Mouse (Mus musculus): ENCODE measurements around the gene Hist1h2ae.
"Not testable (repeated sequence)": the region's sequence is repeated elsewhere in the genome, so short reads cannot be mapped to it uniquely, and the experiment has no call there.

The Hist1h2ae gene

GRCm38 (mm10) chr13:23571022-23571503 lies at the start of gene Hist1h2ae, which contains the start of gene Hist1h2bg:
TSS of gene Hist1h2ae (minus strand) at chr13:23571220.
TSS of gene Hist1h2bg (plus strand) at chr13:23571396.
- in situ Hi-C loops (cut with MboI; ENCODE audit: low sequenced_read_pairs) = loop anchor here (25.0 kb wide), 1 partner anchor 1784 kb away; the partner anchor contains the start of genes Hist1h1b, Hist1h2an, Hist1h2bp and Hist1h3i

DNA sequence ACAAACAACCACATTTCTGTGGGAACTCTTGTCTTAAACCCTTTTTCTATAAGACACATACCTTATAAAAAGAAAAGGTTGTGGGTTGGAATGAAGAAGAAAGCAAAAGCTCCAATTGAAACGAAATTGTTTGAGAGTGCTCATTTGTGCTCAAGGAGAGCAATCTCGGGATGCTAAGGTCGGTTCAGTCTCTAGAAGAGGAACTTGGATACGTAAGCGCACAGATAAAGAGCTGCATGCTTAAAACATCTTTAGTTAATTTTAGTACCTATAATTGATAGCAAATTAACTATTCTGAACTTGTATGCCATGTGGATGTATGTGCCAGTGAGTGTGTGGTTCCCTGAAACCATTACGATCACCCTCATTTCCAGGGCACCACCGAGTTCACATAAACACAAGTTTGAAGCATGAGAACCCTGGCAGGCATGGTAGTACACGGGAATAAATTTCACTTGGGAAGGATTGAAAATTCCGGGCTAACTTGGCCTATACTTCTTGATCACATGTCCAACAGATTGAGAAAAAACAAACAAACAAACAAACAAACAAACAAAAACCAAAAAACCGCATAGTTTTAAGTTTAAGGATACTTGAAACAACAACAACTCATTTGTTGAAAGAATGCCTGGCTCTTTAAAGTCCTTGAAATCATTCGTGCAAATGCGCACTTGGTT lies 49.2 kb upstream of the Hist1h2ae start:
- in situ Hi-C loops (cut with MboI; ENCODE audit: low sequenced_read_pairs) = loop anchor here (10.0 kb wide), 1 partner anchor 75 kb away; the partner anchor contains the start of genes Hist1h1t and Hist1h4c

- in situ Hi-C loops (cut with MboI; ENCODE audit: low sequenced_read_pairs) = no loop called here
Observed at GRCm38 (mm10) chr13:23611638-23612037, 40.6 kb upstream of the Hist1h2ae start.

DNA sequence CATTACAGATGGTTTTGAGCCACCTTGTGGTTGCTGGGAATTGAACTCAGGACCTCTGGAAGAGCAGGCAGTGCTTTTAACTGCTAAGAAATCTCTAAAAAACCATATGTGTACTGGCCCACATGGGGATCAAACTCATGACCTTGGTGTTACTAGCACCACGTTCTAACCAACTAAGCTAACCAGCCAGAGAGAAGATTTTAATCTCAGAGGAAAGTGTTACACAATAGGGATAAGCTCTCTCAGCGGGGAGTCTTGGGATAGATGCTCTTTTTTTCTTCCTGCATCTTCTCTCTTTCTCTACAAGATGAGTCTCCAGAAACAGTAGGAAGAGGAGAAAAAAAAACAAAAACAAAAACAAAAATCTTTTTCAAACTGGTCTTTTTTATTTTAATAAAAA lies 39.4 kb upstream of the Hist1h2ae start:
- in situ Hi-C loops (cut with MboI; ENCODE audit: low sequenced_read_pairs) = no loop called here

GRCm38 (mm10) chr13:23609844-23610243 lies 38.8 kb upstream of the Hist1h2ae start:
- in situ Hi-C loops (cut with MboI; ENCODE audit: low sequenced_read_pairs) = no loop called here

DNA sequence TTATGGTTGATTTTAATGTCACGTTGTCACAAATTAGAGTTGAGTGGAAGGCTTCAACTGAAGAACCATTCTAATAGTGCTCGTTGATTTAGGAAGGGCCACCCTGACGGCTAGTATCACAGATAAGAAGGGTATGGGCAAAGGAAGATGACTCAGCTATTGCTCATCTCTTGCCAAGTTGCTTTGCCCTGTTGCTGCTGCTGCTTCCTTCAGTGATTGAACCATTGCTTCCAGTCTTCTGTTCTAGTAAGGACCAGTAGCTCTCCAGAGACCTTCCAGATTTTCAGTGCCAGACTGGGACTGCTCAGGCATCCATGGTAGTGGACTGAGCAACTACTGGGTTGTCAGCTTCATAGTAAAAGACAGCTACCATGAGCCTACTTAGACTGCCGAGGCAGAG lies 38.2 kb upstream of the Hist1h2ae start:
- in situ Hi-C loops (cut with MboI; ENCODE audit: low sequenced_read_pairs) = no loop called here

- in situ Hi-C loops (cut with MboI; ENCODE audit: low sequenced_read_pairs) = no loop called here
Observed at GRCm38 (mm10) chr13:23605052-23605451, 34.0 kb upstream of the Hist1h2ae start.

DNA sequence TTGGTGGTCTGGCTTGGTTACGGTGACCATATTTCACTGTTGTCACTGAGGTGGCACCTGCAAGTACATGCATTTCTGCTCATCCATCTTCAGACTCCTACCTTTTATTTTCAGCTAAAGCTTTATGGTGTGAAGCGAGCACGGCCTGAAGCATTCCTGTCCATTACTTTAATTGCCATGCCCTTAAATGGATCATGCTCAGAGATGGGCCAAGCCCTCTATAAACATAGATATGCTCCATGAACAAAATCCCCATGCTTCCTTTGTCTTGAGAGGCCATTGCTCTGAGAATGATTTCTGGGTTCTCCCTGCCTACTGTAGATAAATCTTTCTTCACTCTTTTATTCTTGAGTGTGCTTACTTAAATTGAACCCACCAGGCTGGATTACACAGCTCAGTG lies 33.4 kb upstream of the Hist1h2ae start:
- in situ Hi-C loops (cut with MboI; ENCODE audit: low sequenced_read_pairs) = no loop called here

DNA sequence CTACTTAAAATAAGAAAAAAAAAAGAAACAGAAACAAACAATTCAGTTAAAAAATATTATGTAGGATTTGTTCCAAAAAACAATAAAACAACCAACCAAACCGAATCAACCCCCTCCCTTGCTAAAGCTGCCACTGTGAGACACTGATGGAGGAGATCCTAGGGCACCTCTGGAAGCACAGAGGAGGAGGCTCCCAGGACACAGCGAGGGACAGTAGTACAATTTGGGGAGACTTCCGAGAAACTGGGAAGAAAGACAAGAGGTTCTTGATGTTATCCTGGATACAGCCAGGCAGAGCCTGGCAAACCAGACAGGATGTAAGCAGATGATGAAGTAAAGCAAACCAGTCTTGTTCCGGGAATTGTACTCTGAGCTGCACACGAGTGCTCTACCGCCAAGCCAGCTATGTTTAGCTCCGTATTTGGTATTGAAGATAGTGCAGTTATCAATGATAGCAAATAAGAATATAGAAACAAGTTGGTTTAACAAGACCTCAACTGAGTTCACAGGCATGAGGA lies 32.2 kb upstream of the Hist1h2ae start:
- in situ Hi-C loops (cut with MboI; ENCODE audit: low sequenced_read_pairs) = no loop called here

DNA sequence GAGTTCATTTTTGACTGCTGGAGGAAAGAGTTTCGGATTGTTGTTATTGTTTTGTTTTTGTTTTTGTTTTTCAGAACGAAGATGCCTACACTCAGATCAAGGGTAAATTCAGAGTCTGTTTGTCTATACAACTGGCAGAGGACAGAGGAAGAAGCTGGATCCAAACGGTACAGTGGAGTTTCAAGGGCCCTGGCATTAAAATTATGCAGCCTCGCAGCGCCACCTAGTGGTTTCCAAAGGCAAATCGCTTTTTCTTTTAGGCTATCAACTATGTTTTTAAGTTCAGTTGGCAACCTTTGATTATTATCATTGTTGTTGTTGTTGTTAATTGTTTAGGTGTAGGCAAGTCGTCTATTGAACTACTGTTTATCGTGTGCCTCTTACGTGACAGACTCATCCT lies 26.9 kb upstream of the Hist1h2ae start:
- in situ Hi-C loops (cut with MboI; ENCODE audit: low sequenced_read_pairs) = loop anchor here (10.0 kb wide), 1 partner anchor 163 kb away; no protein-coding TSS in a partner anchor

DNA sequence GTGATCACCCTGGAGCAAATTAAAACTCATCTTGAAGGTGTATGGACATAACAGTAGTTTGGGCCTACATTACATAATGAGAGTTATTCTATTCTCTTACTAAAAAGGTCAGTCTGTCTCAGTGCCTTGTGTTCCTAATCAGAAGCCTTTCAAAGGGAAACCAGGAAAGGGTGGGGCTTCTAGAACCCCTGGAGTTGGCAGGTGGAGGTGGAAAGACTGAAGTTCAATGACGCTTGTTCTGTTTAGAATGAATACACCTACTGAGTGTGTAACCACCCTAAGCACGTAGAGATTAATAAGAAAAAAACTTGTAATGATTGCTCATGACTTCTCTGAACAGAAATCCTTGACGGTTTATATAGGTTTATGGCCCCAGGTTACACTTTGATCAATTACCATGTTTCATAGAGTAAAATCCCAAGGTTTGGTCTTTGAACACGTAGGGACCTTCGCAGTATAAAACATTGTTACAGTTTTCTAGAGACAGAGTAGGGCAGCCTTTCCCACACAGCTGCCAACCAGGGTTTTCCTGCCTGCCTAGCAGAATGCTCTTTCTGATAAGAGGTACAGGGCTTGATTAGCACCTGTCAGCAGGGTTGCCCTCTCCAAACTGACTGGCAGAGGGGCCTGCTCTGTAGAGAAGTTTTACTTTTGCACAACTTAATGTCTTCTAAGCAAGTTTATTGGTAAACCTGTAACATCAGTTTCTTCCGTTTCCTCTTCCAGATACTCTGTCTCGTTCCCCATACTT lies 24.8 kb upstream of the Hist1h2ae start:
- in situ Hi-C loops (cut with MboI; ENCODE audit: low sequenced_read_pairs) = loop anchor here (10.0 kb wide), 1 partner anchor 161 kb away; no protein-coding TSS in a partner anchor

DNA sequence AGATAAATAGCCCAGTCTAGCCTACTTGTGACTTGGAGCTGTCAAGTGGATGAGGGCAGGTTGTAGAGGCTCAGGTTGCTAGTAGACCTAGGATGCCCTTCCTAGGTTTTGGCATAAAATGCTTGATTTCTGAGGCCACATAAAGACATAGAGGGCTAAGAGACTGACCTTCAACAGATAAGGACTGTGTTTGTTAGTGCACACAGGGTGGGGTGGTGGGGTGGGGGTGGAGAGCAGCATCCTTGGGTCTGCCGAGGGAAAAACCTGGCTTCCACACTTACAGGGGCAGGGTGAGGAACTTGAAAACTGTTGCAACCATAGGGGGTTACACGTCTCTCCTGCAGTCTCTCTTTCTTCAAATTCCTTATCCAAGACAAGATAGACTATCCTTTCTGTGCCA lies 24.2 kb upstream of the Hist1h2ae start:
- in situ Hi-C loops (cut with MboI; ENCODE audit: low sequenced_read_pairs) = loop anchor here (10.0 kb wide), 1 partner anchor 160 kb away; no protein-coding TSS in a partner anchor

GRCm38 (mm10) chr13:23593051-23593770 lies 22.2 kb upstream of the Hist1h2ae start:
- in situ Hi-C loops (cut with MboI; ENCODE audit: low sequenced_read_pairs) = loop anchor here (10.0 kb wide), 1 partner anchor 158 kb away; no protein-coding TSS in a partner anchor

- in situ Hi-C loops (cut with MboI; ENCODE audit: low sequenced_read_pairs) = loop anchor here (10.0 kb wide), 1 partner anchor 158 kb away; no protein-coding TSS in a partner anchor
Observed at GRCm38 (mm10) chr13:23592614-23593013, 21.6 kb upstream of the Hist1h2ae start.

DNA sequence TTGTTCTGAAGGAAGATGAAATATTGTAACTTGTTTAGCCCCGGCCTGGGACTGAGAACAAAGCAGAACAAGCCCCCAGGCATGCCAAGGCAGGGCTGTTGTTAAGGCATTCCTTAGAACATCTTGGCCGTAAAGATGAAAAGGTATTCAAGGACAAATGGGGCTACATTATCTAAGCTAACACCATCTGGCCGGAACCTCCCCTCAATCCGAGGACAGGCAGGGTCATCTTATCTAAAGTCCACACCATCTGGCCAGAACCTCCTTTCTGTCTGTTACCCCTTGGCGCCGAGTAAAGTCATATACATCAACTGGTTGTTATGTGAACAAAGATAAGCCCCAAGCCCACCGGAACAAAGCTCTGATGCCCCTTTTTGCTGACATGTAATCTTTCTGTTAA lies 20.9 kb upstream of the Hist1h2ae start:
- in situ Hi-C loops (cut with MboI; ENCODE audit: low sequenced_read_pairs) = loop anchor here (10.0 kb wide), 1 partner anchor 157 kb away; no protein-coding TSS in a partner anchor

DNA sequence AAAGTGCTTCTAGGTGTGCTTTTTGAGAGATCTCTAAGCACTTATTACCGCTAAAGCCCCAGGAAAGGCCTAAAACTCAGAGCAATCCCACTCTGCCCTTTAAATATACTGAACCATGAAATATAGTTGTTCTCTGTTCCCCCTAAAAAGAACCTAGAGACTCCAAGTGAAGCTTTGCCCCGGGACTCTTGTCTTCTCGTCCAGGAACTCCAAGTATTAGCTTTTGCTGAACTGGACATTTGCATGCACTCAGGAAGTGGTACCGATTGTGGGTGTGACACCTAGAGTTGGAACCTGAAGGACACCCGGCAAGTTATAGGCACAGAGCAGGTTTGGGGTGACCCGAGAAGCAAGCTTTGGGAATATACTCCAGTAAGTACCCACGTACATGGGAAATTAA lies 20.2 kb upstream of the Hist1h2ae start:
- in situ Hi-C loops (cut with MboI; ENCODE audit: low sequenced_read_pairs) = loop anchor here (10.0 kb wide), 1 partner anchor 156 kb away; no protein-coding TSS in a partner anchor

DNA sequence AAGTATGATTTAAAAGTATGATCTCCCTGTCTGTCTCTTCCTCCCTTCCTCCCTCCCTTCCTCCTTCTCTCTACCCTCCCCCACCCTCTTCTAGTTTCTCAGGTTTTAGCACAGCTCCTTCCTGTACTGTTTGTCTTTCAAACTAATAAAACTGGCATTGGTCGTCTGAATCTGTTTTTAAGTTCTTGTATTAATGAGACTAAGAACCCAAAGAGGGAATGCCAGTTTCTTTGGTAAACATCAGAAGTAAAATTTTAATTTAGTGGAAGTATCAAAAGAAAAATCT lies 15.9 kb upstream of the Hist1h2ae start:
- in situ Hi-C loops (cut with MboI; ENCODE audit: low sequenced_read_pairs) = no loop called here

DNA sequence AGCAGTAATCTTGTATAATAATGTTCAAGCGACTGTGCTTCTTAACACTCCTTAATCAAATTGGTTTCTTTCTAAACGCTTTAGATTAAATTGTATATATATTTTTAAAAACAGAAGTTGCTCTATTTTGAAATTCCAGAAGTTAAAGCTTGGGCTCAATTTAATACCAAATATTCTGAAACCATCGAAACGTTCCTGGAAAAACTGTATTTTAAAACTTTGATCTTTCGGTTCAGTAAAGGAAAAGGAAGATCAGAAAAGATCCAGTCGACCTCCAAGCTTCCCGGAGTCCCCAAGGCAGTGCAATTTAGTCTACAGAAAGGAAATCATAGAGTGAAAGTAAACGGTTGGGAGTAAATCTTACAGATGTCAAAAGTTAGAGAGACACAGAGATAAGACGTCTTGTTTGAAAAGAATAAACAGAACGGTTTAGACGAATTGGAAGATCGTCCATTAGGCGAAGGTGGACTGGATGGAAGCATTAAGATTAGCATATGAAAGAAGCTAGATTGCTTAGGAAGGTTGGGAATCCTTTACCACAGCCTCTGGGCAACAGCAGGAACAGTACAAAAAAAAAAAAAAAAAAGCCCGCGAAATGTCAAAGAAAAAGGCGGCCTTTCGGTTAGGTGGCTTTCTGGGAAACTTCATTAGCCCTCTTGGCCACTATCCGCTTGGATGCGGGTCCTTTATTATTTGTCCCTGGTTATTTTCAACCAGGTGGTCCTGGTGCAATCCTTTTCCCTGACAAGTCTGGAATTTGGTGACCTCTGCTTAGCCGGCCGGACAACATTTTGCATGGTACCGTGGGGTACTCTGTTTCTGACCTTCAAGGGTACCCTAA lies 15.3 kb upstream of the Hist1h2ae start:
- in situ Hi-C loops (cut with MboI; ENCODE audit: low sequenced_read_pairs) = no loop called here

DNA sequence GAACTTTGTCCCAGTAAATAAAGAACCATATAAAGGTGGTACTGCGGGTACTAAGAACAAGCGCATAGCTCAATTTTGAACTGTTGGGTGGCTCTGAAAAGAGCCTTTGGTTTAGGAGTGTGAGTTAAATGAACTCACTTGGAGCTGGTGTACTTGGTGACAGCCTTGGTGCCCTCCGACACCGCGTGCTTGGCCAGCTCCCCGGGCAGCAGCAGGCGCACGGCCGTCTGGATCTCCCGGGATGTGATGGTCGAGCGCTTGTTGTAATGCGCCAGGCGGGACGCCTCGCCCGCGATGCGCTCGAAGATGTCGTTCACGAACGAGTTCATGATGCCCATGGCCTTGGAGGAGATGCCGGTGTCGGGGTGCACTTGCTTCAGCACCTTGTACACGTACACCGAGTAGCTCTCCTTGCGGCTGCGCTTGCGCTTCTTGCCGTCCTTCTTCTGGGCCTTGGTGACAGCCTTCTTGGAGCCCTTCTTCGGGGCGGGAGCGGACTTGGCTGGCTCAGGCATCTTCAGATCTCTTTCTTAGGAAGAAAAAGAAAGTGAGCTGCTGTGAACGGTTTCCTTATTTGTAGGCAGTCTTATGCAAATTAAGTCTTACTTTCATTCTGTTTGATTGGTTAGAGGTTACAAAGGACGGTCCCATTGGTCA lies 14.6 kb upstream of the Hist1h2ae start:
- in situ Hi-C loops (cut with MboI; ENCODE audit: low sequenced_read_pairs) = not testable (repeated sequence)

All from CH12F3 (cell line).